Mouse (Mus musculus): ENCODE results near the gene Slpi.

DNA sequence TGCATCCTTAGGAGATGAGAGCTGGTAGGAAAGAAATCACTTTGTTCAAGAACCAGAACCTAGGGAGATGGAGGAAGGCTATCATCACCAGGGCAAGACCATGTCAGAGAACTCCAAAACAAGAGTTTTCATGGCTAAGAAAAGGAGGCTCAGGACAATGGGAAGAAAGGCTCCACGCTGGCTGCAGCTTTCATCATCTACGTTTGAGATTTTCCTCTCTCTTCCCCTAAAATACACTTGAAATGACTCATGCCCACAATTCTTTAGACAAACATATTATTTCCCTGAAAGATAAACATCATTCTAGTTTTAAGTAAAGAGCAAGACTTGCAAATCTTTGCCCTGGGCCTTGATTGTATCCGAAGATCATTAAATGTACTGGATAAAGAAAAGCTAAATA lies 17.5 kb downstream of the Slpi start:
- TF ChIP-seq POLR2A (IDR thresholded peaks at IDR 0.05; ENCODE audit: insufficient read depth, low read length) (no peak), CTCF (IDR thresholded peaks at IDR 0.05; ENCODE audit: low read depth, low read length) (no peak)
